Mouse (Mus musculus) heart, embryonic 10.5 days (tissue): Measurements from ENCODE around the gene Acsl4. TPM values are rescaled to one million over a fixed set of nuclear protein-coding genes. Genes with fewer than 3 reads are reported as not detected.
A peak's percentile ranks its signal among the peaks of the same experiment; 100 is the strongest.

Experiments used
- DNase-seq: peaks from one replicate; pipeline ENCODE4 v3.0.0-alpha.2; 2017; ENCODE audit warnings: low spot score
- H3K27ac ChIP-seq: fragments of 300-500 bp; sonication (generic); 2 replicates; pipeline ENCODE4 v1.5.1; 2016; ENCODE audit warnings: mild to moderate bottlenecking
- H3K27me3 ChIP-seq: fragments of 300-500 bp; sonication (generic); 2 replicates; pipeline ENCODE4 v1.6.1; 2016; ENCODE audit warnings: mild to moderate bottlenecking; ENCODE audit not compliant: poor library complexity, insufficient read depth, severe bottlenecking
- H3K36me3 ChIP-seq: fragments of 300-500 bp; sonication (generic); 2 replicates; pipeline ENCODE4 v1.6.1; 2016; ENCODE audit warnings: mild to moderate bottlenecking, moderate library complexity
- H3K4me1 ChIP-seq: fragments of 300-500 bp; sonication (generic); 2 replicates; pipeline ENCODE4 v1.6.1; 2016; ENCODE audit warnings: mild to moderate bottlenecking
- H3K4me3 ChIP-seq: fragments of 300-500 bp; sonication (generic); 2 replicates; pipeline ENCODE4 v1.5.1; 2016; ENCODE audit warnings: mild to moderate bottlenecking, moderate library complexity
- H3K9me3 ChIP-seq: fragments of 300-500 bp; sonication (generic); 2 replicates; pipeline ENCODE4 v1.6.1; 2016; ENCODE audit warnings: mild to moderate bottlenecking, moderate library complexity
- WGBS: fragments of 180-500 bp; shearing (Covaris S2); methylation state at CpG from one replicate; pipeline ENCODE4 v1.1.7; 2016; 5-methylcytosine and 5-hydroxymethylcytosine counted together
- polyA plus RNA-seq: library from polyadenylated mRNA; unstranded; fragments of >200 nt; fragmentation: Nextera tagmentation; extraction: Ambion mirVana; gene quantifications from 2 replicates; pipeline ENCODE4 v1.2.1, GENCODE M21; 2016

The Acsl4 gene
- 16.0 and 23.9 TPM in 2 replicates for polyA plus RNA-seq

DNA sequence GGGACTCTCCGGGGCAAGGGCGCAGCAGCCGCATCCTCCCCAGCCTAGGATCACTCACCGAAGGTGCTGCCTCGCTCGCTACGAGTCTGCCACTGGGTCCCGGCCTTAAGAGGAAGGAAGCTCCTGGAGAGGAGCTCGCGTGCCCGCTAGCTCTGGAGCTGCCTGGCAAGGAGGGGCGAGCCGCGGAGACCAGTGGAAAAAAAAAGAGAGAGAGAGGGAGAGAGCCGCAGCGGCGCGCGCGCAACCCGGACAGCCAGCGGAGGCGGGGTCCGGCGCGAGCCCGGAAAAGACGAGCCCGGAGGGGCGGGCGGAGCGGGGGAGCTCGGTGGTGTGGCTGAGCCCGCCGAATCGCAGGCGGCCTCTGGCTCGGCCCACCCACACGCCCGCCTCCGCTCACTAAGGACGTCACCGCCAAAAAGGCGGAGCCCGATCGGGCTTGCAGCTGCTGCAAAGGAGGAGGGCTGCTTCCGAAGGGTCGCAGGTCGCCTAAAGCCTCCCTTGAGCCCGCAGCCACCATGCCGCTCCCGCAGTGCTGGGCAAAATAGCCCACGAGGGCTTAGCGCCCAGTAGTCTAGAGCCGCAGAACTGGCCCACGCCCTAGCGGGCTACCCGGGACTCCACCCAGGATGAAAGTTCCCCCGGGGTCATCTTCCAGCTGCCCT is at the start of gene Acsl4:
Gene Acsl4, minus strand, starts transcription at position 289 of the 662 bp plus-strand sequence.
- 9% methylated on average over 54 of the region's 59 CpGs for WGBS
- Histone ChIP-seq H3K27ac (peak within 1 kb of the TSS; percentile 93), H3K36me3 (no peaks in the 10 kb centered on the region), H3K4me3 (peak within 1 kb of the TSS; percentile 68), H3K4me1 (no peaks in the 10 kb centered on the region), H3K9me3 (no peaks in the 10 kb centered on the region), H3K27me3 (peaks cover 13% of the 10 kb centered on the region)
- DNase-seq = peak; percentile 94

- Histone ChIP-seq H3K4me1 (no peaks in the 10 kb centered on the region), H3K27ac (no peak overlapping the region), H3K4me3 (no peak overlapping the region), H3K36me3 (no peaks in the 10 kb centered on the region), H3K27me3 (no peaks in the 10 kb centered on the region), H3K9me3 (no peaks in the 10 kb centered on the region)
- WGBS = 42% methylated on average over 4 of the region's 4 CpGs
- no peak for DNase-seq
Observed at GRCm38 (mm10) chrX:142437971-142438504, 47.7 kb upstream of the Acsl4 start.

DNA sequence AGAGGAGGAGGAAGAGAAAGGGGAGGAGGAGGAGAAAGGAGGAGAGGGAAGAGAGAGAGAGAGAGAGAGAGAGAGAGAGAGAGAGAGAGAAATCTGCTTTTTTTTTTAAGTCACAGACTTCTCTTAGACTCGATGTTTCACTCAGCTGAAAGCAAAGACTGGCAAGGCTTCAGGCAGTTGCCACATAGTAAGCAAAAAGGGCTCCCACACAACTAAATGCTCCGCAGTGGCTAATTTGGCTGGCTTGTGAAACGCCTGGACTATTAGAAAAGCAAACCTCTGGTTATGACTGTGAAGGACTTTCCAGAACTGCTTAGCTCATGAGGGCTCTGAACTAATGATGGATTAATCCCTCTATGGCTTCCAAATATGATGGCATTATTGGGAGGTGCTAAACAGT is 42.5 kb upstream of the Acsl4 start:
- 65% methylated on average over 3 of the region's 3 CpGs for WGBS
- H3K9me3 ChIP-seq = no peaks in the 10 kb centered on the region
- no peaks in the 10 kb centered on the region for H3K4me1 ChIP-seq
- no peak overlapping the region for H3K27ac ChIP-seq
- no peaks in the 10 kb centered on the region for H3K36me3 ChIP-seq
- no peaks in the 10 kb centered on the region for H3K27me3 ChIP-seq
- H3K4me3 ChIP-seq = no peak overlapping the region
- no peak for DNase-seq

- Histone ChIP-seq H3K4me1 (no peaks in the 10 kb centered on the region), H3K4me3 (no peak overlapping the region), H3K27ac (no peak overlapping the region), H3K9me3 (no peaks in the 10 kb centered on the region), H3K27me3 (no peaks in the 10 kb centered on the region), H3K36me3 (no peaks in the 10 kb centered on the region)
- WGBS = 65% methylated on average over 4 of the region's 4 CpGs
- no peak for DNase-seq
Observed at GRCm38 (mm10) chrX:142427111-142427510, 36.8 kb upstream of the Acsl4 start.

DNA sequence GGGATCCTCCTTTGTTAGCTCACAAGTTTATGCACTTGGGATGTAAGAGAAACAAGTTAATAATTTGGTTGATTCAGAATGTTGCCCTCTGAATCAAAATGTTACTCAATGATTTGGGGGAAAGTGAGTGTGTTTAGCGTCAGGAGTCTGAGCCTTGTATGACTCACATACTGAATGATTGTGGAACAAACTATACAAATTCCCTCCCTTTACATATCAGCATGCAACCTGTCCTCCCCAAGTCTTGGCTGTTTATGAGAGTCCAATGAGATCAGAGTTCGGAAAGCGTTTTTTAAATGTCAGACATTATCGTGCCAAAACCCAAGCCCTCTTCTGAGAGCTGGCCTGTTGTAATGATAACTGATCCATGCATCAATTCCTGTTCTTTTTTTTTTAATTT is 36.3 kb upstream of the Acsl4 start:
- Histone ChIP-seq H3K4me3 (no peak overlapping the region), H3K9me3 (no peaks in the 10 kb centered on the region), H3K4me1 (no peaks in the 10 kb centered on the region), H3K27ac (no peak overlapping the region), H3K27me3 (no peaks in the 10 kb centered on the region), H3K36me3 (no peaks in the 10 kb centered on the region)
- 78% methylated on average over 4 of the region's 4 CpGs for WGBS
- DNase-seq = no peak

GRCm38 (mm10) chrX:142413884-142414283 is 23.5 kb upstream of the Acsl4 start:
- DNase-seq = no peak
- Histone ChIP-seq H3K4me3 (no peak overlapping the region), H3K9me3 (no peaks in the 10 kb centered on the region), H3K27me3 (no peaks in the 10 kb centered on the region; the same call in 1 of the 2 replicates), H3K27ac (no peak overlapping the region), H3K36me3 (no peaks in the 10 kb centered on the region), H3K4me1 (no peaks in the 10 kb centered on the region)
- WGBS = 65% methylated on average over 2 of the region's 2 CpGs

DNA sequence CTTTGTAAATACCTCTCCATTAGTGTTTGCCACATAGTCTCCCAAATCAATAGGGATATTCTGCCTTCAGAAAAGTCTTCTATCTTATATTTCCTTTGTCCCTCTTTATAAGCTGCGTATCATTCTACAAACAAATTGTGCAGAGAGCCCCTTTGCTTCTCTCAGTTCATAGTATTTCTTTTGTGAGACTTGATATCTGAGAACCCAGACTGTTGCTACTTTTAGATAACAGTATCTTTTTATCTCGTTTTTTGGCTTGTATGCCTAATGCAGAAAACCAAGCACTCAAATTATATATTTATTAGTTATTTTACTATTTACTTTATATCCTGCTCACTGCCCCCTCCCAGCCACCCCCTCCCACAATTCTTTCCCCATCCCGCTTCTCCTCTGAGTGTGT is 19.7 kb upstream of the Acsl4 start:
- Histone ChIP-seq H3K4me3 (no peak overlapping the region), H3K27ac (no peak overlapping the region), H3K36me3 (no peaks in the 10 kb centered on the region), H3K27me3 (no peaks in the 10 kb centered on the region; the same call in 1 of the 2 replicates), H3K9me3 (no peaks in the 10 kb centered on the region), H3K4me1 (no peaks in the 10 kb centered on the region)
- WGBS = 71% methylated on average over 3 of the region's 3 CpGs
- no peak for DNase-seq

- no peaks in the 10 kb centered on the region; the same call in 1 of the 2 replicates for H3K27me3 ChIP-seq
- WGBS = 87% methylated on average over 3 of the region's 3 CpGs
- no peaks in the 10 kb centered on the region for H3K9me3 ChIP-seq
- no peaks in the 10 kb centered on the region for H3K4me1 ChIP-seq
- H3K27ac ChIP-seq = no peak overlapping the region
- H3K4me3 ChIP-seq = no peak overlapping the region
- H3K36me3 ChIP-seq = no peaks in the 10 kb centered on the region
- DNase-seq = no peak
Observed at GRCm38 (mm10) chrX:142409338-142409737, 19.0 kb upstream of the Acsl4 start.

- no peaks in the 10 kb centered on the region for H3K4me1 ChIP-seq
- no peaks in the 10 kb centered on the region for H3K36me3 ChIP-seq
- no peak for DNase-seq
- H3K4me3 ChIP-seq = no peak overlapping the region
- no peak overlapping the region for H3K27ac ChIP-seq
- H3K27me3 ChIP-seq = no peaks in the 10 kb centered on the region
- H3K9me3 ChIP-seq = no peaks in the 10 kb centered on the region
Observed at GRCm38 (mm10) chrX:142403114-142403513, 12.8 kb upstream of the Acsl4 start.

GRCm38 (mm10) chrX:142398621-142399020 is 8.3 kb upstream of the Acsl4 start:
- Histone ChIP-seq H3K36me3 (no peaks in the 10 kb centered on the region), H3K27me3 (no peaks in the 10 kb centered on the region), H3K9me3 (no peaks in the 10 kb centered on the region), H3K4me3 (no peak overlapping the region), H3K27ac (no peak overlapping the region), H3K4me1 (no peaks in the 10 kb centered on the region)
- WGBS = 56% methylated on average over 2 of the region's 2 CpGs
- no peak for DNase-seq

GRCm38 (mm10) chrX:142390909-142391265 is 552 bp upstream of the Acsl4 start:
- no peaks in the 10 kb centered on the region for H3K9me3 ChIP-seq
- H3K4me1 ChIP-seq = no peaks in the 10 kb centered on the region
- peak overlapping the region; percentile 93 for H3K27ac ChIP-seq
- peaks cover 13% of the 10 kb centered on the region for H3K27me3 ChIP-seq
- peak overlapping the region; percentile 68 for H3K4me3 ChIP-seq
- DNase-seq = no peak
- H3K36me3 ChIP-seq = no peaks in the 10 kb centered on the region
- WGBS = 34% methylated on average over 7 of the region's 7 CpGs

- Histone ChIP-seq H3K4me1 (no peaks in the 10 kb centered on the region), H3K36me3 (no peaks in the 10 kb centered on the region), H3K9me3 (no peaks in the 10 kb centered on the region), H3K27ac (peak overlapping the region; percentile 93), H3K4me3 (peak overlapping the region; percentile 68), H3K27me3 (peaks cover 13% of the 10 kb centered on the region)
- WGBS = 12% methylated on average over 22 of the region's 22 CpGs
- peak; percentile 74 for DNase-seq
Observed at GRCm38 (mm10) chrX:142389581-142390159, 665 bp downstream of the Acsl4 start.

GRCm38 (mm10) chrX:142388141-142388540 is 2.2 kb downstream of the Acsl4 start:
- Histone ChIP-seq H3K4me3 (no peak overlapping the region), H3K36me3 (no peaks in the 10 kb centered on the region), H3K27me3 (peaks cover 13% of the 10 kb centered on the region), H3K9me3 (no peaks in the 10 kb centered on the region), H3K4me1 (no peaks in the 10 kb centered on the region), H3K27ac (no peak overlapping the region)
- no peak for DNase-seq
- 73% methylated on average over 6 of the region's 6 CpGs for WGBS
